Mouse (Mus musculus): ENCODE measurements around the gene Ank3. TPM values are rescaled to one million over a fixed set of nuclear protein-coding genes. Genes with fewer than 3 reads are reported as not detected.

The Ank3 gene
- total RNA-seq, 2 experiments from 2014 or later: 497 to 550 TPM

GRCm38 (mm10) chr10:70067169-70068115 lies 668.9 kb downstream of the Ank3 start:
- intact Hi-C loops (cut with DNase I): no loop called here
- DNase-seq (ENCODE audit: low spot score in 2 of 2): no peak

DNA sequence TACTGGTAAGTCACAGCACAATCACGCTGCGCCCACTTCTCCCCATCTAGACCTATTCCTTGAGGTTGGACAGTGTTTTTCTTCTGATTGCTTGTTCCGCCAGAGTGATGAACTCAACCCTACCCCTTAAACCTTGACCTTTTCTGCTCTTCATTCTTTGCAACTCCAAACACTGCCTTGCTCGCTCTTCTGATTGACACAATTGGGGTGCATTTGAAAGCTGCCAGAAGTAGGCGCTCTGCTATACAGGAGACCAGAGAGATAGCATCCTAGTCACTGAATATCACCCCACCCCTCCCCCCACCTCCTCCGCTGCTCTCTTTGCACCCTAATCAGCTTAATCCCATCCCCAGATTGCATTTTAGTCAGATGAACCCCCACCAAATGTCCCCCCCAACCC lies 670.7 kb downstream of the Ank3 start:
- intact Hi-C loops (cut with DNase I): no loop called here
- no peak for DNase-seq (ENCODE audit: low spot score in 2 of 2)

DNA sequence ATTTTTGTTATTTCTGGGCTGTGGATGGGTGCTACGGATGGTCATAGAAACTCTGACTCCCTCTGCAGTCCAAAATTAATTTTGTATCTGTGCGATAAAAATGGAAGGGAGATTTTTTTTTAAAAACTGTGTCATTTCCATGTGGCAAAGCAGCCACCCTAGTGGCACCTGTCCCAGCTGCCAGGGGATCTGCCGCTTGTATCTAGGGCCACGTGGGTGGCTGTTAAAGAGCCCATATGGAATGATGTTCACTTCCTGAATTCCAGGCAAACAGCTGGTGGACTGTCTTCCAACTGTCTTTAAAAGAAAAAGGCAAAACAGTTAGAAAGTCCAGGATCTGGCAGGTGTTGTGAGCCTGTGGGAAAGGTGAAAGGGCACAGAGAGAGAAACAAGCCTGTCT lies 672.8 kb downstream of the Ank3 start:
- intact Hi-C loops (cut with DNase I): no loop called here
- peak; percentile 61 to 89 for DNase-seq (ENCODE audit: low spot score in 2 of 2)

Other genes starting within 250 kb of the Ank3 start
- gene Rhobtb1, start 247.3 kb upstream of the Ank3 start, total RNA-seq (2021): 1 to 10 TPM; 6.3 to 6.7 TPM
- 1 to 10 TPM; 3.6 to 4.0 TPM for gene A930033H14Rik, start 185.7 kb upstream of the Ank3 start, total RNA-seq (2021)
- gene Cdk1, start 45.8 kb upstream of the Ank3 start, total RNA-seq (2021): under 1 TPM; 0.73 to 0.87 TPM

Measured in left cerebral cortex, postnatal 25 days (tissue).